Mouse (Mus musculus): Measurements from ENCODE around the gene Cln6. TPM values are rescaled to one million over a fixed set of nuclear protein-coding genes. Genes with fewer than 3 reads are reported as not detected.
"Not testable (repeated sequence)": the region's sequence is repeated elsewhere in the genome, so short reads cannot be mapped to it uniquely, and the experiment has no call there.

Gene Cln6
- polyA plus RNA-seq, 1 experiment from 2014 or later = 6.9 TPM

- H3K4me3 ChIP-seq = no peak overlapping the region
- no peak overlapping the region for H3K4me2 ChIP-seq
- H3K9me3 ChIP-seq (replicated peaks) = no peaks in the 10 kb centered on the region
- no peak overlapping the region for H3K9ac ChIP-seq
- 80% methylated on average over 4 of the region's 4 CpGs for WGBS
- no peaks in the 10 kb centered on the region for H3K36me3 ChIP-seq (ENCODE audit: poor library complexity, severe bottlenecking)
- H3K27me3 ChIP-seq = no peaks in the 10 kb centered on the region
- H3K4me1 ChIP-seq = 0 out of 2 replicates have a peak, but pooled peaks cover 10% of the 10 kb centered on the region
- H3K27ac ChIP-seq = 0 out of 2 replicates have a peak overlapping the region, but pooled peaks have one; percentile 27
- ATAC-seq = no peak
Measured at GRCm38 (mm10) chr9:62817828-62818614, 20.6 kb upstream of the Cln6 start.

- no peak for ATAC-seq
- Histone ChIP-seq H3K4me1 (0 out of 2 replicates have a peak, but pooled peaks cover 10% of the 10 kb centered on the region), H3K9ac (no peak overlapping the region), H3K27ac (no peak overlapping the region), H3K9me3 (replicated peaks) (no peaks in the 10 kb centered on the region), H3K27me3 (no peaks in the 10 kb centered on the region), H3K4me3 (no peak overlapping the region), H3K36me3 (ENCODE audit: poor library complexity, severe bottlenecking) (no peaks in the 10 kb centered on the region), H3K4me2 (no peak overlapping the region)
- WGBS = 80% methylated on average over 3 of the region's 3 CpGs
Measured at GRCm38 (mm10) chr9:62819494-62819893, 19.1 kb upstream of the Cln6 start.

- WGBS = 93% methylated on average over 6 of the region's 6 CpGs
- H3K4me3 ChIP-seq, ATAC-seq: not testable (repeated sequence)
Measured at GRCm38 (mm10) chr9:62819910-62820309, 18.7 kb upstream of the Cln6 start.

DNA sequence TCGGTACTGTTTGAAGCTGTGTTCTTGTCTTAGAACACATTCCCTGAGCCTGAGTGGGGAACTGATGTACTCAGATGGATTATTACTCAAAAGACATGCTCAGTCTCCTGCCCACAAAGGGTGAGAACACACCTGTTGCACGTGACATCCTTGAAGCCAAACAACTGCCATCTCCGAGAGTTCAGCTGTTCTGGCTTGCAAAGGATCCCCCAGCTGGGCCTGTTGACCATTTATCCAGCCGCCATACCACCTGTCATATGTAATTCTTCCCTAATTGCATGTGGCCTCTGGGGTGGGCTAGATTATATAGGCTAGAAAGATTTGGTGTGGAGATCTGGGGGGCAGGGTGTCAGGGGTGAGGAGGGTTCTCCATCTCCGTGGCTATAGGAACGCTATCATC is 17.8 kb upstream of the Cln6 start:
- Histone ChIP-seq H3K4me2 (no peak overlapping the region), H3K27ac (no peak overlapping the region), H3K4me3 (no peak overlapping the region), H3K9me3 (replicated peaks) (no peaks in the 10 kb centered on the region), H3K27me3 (no peaks in the 10 kb centered on the region), H3K36me3 (ENCODE audit: poor library complexity, severe bottlenecking) (no peaks in the 10 kb centered on the region), H3K4me1 (peaks cover 17% of the 10 kb centered on the region), H3K9ac (no peak overlapping the region)
- WGBS = 90% methylated on average over 6 of the region's 6 CpGs
- no peak for ATAC-seq

More at GRCm38 (mm10) chr9:62819910-62820309, 18.7 kb upstream of the Cln6 start:
- H3K27me3 ChIP-seq; H3K4me2 ChIP-seq; H3K36me3 ChIP-seq (ENCODE audit: poor library complexity, severe bottlenecking); H3K9ac ChIP-seq; H3K9me3 ChIP-seq (replicated peaks); H3K27ac ChIP-seq; H3K4me1 ChIP-seq: not testable (repeated sequence)

DNA sequence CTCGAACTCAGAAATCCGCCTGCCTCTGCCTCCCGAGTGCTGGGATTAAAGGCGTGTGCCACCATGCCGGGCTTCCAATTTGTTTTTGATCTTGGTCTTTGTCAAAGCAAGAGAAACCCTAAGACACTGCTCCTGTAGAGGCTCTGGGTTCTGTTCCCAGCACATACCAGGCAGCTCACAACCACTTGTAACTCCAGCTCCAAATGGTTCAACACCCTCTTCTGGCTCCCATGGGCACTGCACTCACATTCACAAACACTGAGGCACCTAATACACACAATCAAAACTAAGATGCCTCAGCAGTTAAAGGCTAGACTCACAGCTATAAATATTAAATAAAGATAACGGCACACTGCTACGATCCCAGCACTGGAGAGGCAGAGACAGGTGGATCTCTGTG is 16.8 kb upstream of the Cln6 start:
- Histone ChIP-seq H3K9ac (no peak overlapping the region), H3K4me3 (no peak overlapping the region), H3K36me3 (ENCODE audit: poor library complexity, severe bottlenecking) (no peaks in the 10 kb centered on the region), H3K27me3 (no peaks in the 10 kb centered on the region), H3K27ac (no peak overlapping the region), H3K4me1 (peaks cover 26% of the 10 kb centered on the region), H3K4me2 (no peak overlapping the region), H3K9me3 (replicated peaks) (no peaks in the 10 kb centered on the region)
- ATAC-seq = no peak
- over 99% methylated on average over 7 of the region's 7 CpGs for WGBS

DNA sequence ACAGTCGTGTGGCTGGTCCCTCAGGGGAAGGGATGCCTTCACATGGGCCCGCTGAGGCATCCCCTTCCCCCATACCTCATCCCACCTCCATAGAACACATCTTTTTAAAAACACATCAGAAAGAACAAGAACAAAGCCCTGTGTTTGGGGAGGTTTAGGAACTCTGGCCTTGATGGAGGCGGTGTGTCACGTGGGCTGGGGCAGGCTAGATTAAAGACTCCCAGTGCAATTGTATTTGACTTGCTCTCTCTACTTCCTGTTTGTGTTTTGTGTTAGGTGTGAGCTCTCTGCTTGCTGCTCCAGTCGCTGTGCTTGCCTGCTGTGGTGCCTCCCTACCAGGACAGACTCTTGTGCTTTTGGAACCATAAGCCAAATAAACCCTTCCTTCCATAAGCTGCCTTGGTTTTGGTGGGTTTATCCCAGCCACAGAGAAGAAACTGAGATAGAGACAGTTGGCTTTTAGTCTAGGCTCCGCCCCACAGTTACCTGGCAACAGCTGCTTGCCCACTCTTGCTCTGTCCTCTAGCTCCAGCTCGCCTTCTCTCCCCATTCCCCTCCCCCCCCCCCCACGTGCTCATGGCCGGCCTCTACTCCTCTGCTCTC is 12.7 kb upstream of the Cln6 start:
- Histone ChIP-seq H3K36me3 (ENCODE audit: poor library complexity, severe bottlenecking) (no peaks in the 10 kb centered on the region), H3K4me3 (no peak overlapping the region), H3K27me3 (no peaks in the 10 kb centered on the region), H3K9me3 (replicated peaks) (no peaks in the 10 kb centered on the region), H3K4me2 (peak overlapping the region; percentile 14; the same call in 1 of the 2 replicates), H3K27ac (peak overlapping the region; percentile 40; the same call in 1 of the 2 replicates), H3K9ac (no peak overlapping the region), H3K4me1 (peaks cover 21% of the 10 kb centered on the region)
- no peak for ATAC-seq
- 3% methylated on average over 9 of the region's 9 CpGs for WGBS

- no peak overlapping the region for H3K27ac ChIP-seq
- 4% methylated on average over 7 of the region's 7 CpGs for WGBS
- no peaks in the 10 kb centered on the region for H3K9me3 ChIP-seq (replicated peaks)
- no peaks in the 10 kb centered on the region for H3K36me3 ChIP-seq (ENCODE audit: poor library complexity, severe bottlenecking)
- H3K9ac ChIP-seq = no peak overlapping the region
- H3K4me1 ChIP-seq = peaks cover 21% of the 10 kb centered on the region
- no peak overlapping the region for H3K4me3 ChIP-seq
- no peaks in the 10 kb centered on the region for H3K27me3 ChIP-seq
- ATAC-seq = no peak
- H3K4me2 ChIP-seq = peak overlapping the region; percentile 14; the same call in 1 of the 2 replicates
Measured at GRCm38 (mm10) chr9:62826456-62826855, 12.1 kb upstream of the Cln6 start.

- H3K4me3 ChIP-seq = peak overlapping the region; percentile 43
- 4% methylated on average over 24 of the region's 24 CpGs for WGBS
- H3K9ac ChIP-seq = no peak overlapping the region; the same call in 1 of the 2 replicates
- peak overlapping the region; percentile 41 for H3K27ac ChIP-seq
- no peaks in the 10 kb centered on the region for H3K36me3 ChIP-seq (ENCODE audit: poor library complexity, severe bottlenecking)
- H3K4me1 ChIP-seq = peaks cover 21% of the 10 kb centered on the region
- no peaks in the 10 kb centered on the region for H3K27me3 ChIP-seq
- H3K9me3 ChIP-seq (replicated peaks) = no peaks in the 10 kb centered on the region
- H3K4me2 ChIP-seq = peak overlapping the region; percentile 55
- peak; percentile 50 for ATAC-seq
Measured at GRCm38 (mm10) chr9:62827939-62828652, 10.5 kb upstream of the Cln6 start.

DNA sequence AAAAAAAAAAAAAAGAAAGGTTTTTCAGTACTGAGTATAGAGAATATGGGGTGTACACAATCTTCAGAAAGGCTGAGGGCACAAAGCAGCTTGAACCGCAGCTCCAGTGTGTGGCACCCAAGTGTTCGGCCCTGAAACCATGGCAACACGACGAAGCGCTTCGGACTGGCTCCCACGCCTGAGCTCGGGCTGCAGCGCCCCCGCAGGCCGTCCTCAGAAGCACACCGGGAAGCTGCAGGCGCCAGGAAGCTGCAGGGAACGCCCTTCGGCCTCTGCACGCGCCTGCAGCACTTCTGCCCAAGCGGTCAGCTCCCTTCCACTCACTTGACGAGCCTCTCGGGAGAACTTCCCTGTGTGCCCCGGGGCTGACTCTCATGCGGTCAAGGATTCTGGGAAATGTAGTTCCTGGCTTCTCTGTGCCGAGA is 9.9 kb upstream of the Cln6 start:
- Histone ChIP-seq H3K4me1 (peaks cover 21% of the 10 kb centered on the region), H3K9me3 (replicated peaks) (no peaks in the 10 kb centered on the region), H3K27me3 (no peaks in the 10 kb centered on the region), H3K4me3 (peak overlapping the region; percentile 43), H3K27ac (peak overlapping the region; percentile 41; the same call in 1 of the 2 replicates), H3K9ac (0 out of 2 replicates have a peak overlapping the region, but pooled peaks have one; percentile 13), H3K4me2 (peak overlapping the region; percentile 55), H3K36me3 (ENCODE audit: poor library complexity, severe bottlenecking) (no peaks in the 10 kb centered on the region)
- under 1% methylated on average over 23 of the region's 23 CpGs for WGBS
- ATAC-seq = peak; percentile 91

DNA sequence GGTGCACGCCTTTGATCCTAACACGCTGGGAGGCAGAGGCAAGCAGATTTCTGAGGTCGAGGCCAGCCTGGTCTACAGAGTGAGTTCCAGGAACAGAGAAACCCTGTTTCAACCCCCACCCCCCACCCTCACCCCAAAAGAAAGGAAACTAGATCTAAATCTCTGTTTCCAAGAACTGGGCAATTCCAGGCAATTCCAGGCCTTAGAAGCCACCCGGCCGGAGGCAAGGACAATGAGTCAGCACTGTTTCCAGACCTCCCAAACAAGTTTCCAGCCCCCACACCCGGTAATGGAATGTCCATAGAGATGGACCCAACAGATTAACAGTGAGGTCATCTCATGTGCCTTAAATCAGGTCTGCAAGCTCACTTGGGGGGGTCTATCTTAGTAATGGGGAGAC is 8.7 kb upstream of the Cln6 start:
- ATAC-seq = no peak
- 75% methylated on average over 6 of the region's 6 CpGs for WGBS
- no peak overlapping the region for H3K4me3 ChIP-seq
- no peaks in the 10 kb centered on the region for H3K36me3 ChIP-seq (ENCODE audit: poor library complexity, severe bottlenecking)
- no peak overlapping the region for H3K4me2 ChIP-seq
- no peaks in the 10 kb centered on the region for H3K27me3 ChIP-seq
- peaks cover 21% of the 10 kb centered on the region for H3K4me1 ChIP-seq
- no peak overlapping the region for H3K9ac ChIP-seq
- H3K27ac ChIP-seq = no peak overlapping the region
- H3K9me3 ChIP-seq (replicated peaks) = no peaks in the 10 kb centered on the region

DNA sequence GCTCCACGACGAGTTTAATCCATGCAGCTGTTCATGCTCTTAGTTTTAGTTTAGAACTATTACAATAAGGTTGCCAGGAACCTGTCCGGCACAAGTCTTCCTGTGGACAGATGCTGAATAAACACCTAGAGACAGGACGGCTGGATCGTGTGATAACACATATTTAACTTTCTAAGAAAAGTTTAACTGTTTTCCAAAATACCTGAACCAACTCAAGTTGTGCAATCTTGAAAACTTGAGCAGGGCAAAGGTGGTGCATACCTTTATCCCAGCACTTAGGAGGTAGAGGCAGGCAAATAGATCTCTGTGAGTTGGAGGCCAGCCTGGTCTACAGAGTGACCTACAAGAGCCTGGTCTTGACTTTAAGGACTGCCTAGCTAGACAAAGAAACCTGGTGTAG is 3.7 kb upstream of the Cln6 start:
- H3K4me3 ChIP-seq = no peak overlapping the region
- H3K9me3 ChIP-seq (replicated peaks) = no peaks in the 10 kb centered on the region
- no peak overlapping the region for H3K27ac ChIP-seq
- no peak for ATAC-seq
- peaks cover 17% of the 10 kb centered on the region for H3K4me1 ChIP-seq
- 87% methylated on average over 5 of the region's 5 CpGs for WGBS
- no peak overlapping the region for H3K4me2 ChIP-seq
- no peaks in the 10 kb centered on the region for H3K27me3 ChIP-seq
- no peaks in the 10 kb centered on the region for H3K36me3 ChIP-seq (ENCODE audit: poor library complexity, severe bottlenecking)
- no peak overlapping the region for H3K9ac ChIP-seq
